Mouse (Mus musculus) CH12.LX (cell line): Measurements from ENCODE around the gene Baz2b. TPM values are rescaled to one million over a fixed set of nuclear protein-coding genes. Genes with fewer than 3 reads are reported as not detected.

ENCODE experiments used
- DNase-seq: peaks from one replicate; pipeline ENCODE4 v3.0.0-alpha.2; 2013; ENCODE audit errors: extremely low read depth
- H3K27ac ChIP-seq: 2 replicates; pipeline ENCODE4 v1.5.1; 2012; ENCODE audit warnings: low read depth, mild to moderate bottlenecking, control low read depth, moderate library complexity; ENCODE audit not compliant: insufficient read depth
- H3K27me3 ChIP-seq: replicated peaks from 2 replicates; pipeline ENCODE3; 2012; ENCODE audit warnings: inconsistent platforms
- H3K36me3 ChIP-seq, 2 experiments: replicated peaks in 1 of 2; 2 replicates each; pipeline versions ENCODE3 to v1.6.1; 2012; ENCODE audit warnings: inconsistent platforms in 1 of 2, low read length in 1 of 2, mild to moderate bottlenecking in 1 of 2, mixed read lengths in 1 of 2, moderate library complexity in 1 of 2; ENCODE audit not compliant: control insufficient read depth in 1 of 2, insufficient read depth in 1 of 2
- H3K4me1 ChIP-seq, 2 experiments: 2 replicates each; pipeline ENCODE4 v1.6.1; 2012; ENCODE audit warnings: inconsistent platforms in 1 of 2, moderate library complexity in 1 of 2; ENCODE audit not compliant: insufficient read depth in 2 of 2, control insufficient read depth in 1 of 2
- H3K4me2 ChIP-seq: 2 replicates; pipeline ENCODE4 v1.6.1; 2012; ENCODE audit warnings: low read depth, mild to moderate bottlenecking, control low read depth; ENCODE audit not compliant: poor library complexity, insufficient read depth, severe bottlenecking
- H3K4me3 ChIP-seq, 3 experiments: fragments of 150-350 bp in 1 of 3; sonication (generic) in 1 of 3; replicated peaks in 1 of 3; 2 replicates each; pipeline versions ENCODE3 to v1.5.1; 2011 to 2012; ENCODE audit warnings: low read depth in 2 of 3, low read length in 2 of 3, mild to moderate bottlenecking in 2 of 3, moderate library complexity in 2 of 3, control low read depth in 1 of 3, improper control_type of control experiment in 1 of 3, inconsistent platforms in 1 of 3, mixed read lengths in 1 of 3; ENCODE audit not compliant: poor library complexity in 1 of 3
- H3K79me2 ChIP-seq: replicated peaks from 2 replicates; pipeline ENCODE4 v1.6.1; 2012; ENCODE audit warnings: mild to moderate bottlenecking, moderate library complexity; ENCODE audit not compliant: control insufficient read depth, poor library complexity, insufficient read depth, severe bottlenecking; ENCODE audit errors: extremely low read depth
- H3K9ac ChIP-seq: 2 replicates; pipeline ENCODE4 v1.6.1; 2012; ENCODE audit warnings: low read depth, mild to moderate bottlenecking, control low read depth, moderate library complexity; ENCODE audit not compliant: insufficient read depth
- H3K9me3 ChIP-seq: replicated peaks from 2 replicates; pipeline ENCODE3; 2012; ENCODE audit warnings: low read length, inconsistent platforms, mixed read lengths
- CHD1 ChIP-seq: IDR thresholded peaks from 2 replicates; pipeline ENCODE4 v1.6.1; 2012; ENCODE audit warnings: low read depth, low read length, improper control_type of control experiment, inconsistent platforms
- CHD2 ChIP-seq: IDR thresholded peaks from 2 replicates; pipeline ENCODE4 v1.6.1; 2011; ENCODE audit warnings: low read length, improper control_type of control experiment
- CTCF ChIP-seq, 2 experiments: IDR thresholded peaks in 1 of 2; conservative IDR thresholded peaks in 1 of 2; 2 replicates each; pipeline ENCODE4 v1.5.1; 2011 to 2012; ENCODE audit warnings: low read depth in 2 of 2, low read length in 2 of 2, improper control_type of control experiment in 1 of 2, inconsistent platforms in 1 of 2, mild to moderate bottlenecking in 1 of 2, moderate library complexity in 1 of 2
- ELF1 ChIP-seq: IDR thresholded peaks from 2 replicates; pipeline ENCODE4 v1.6.1; 2014; ENCODE audit warnings: low read depth, mild to moderate bottlenecking, inconsistent platforms, low read length, improper control_type of control experiment
- ETS1 ChIP-seq: conservative IDR thresholded peaks from 2 replicates; pipeline ENCODE4 v1.6.1; 2012; ENCODE audit warnings: low read depth, mild to moderate bottlenecking, inconsistent platforms, low read length, improper control_type of control experiment, moderate library complexity
- GABPA ChIP-seq: IDR thresholded peaks from 2 replicates; pipeline ENCODE4 v1.6.1; 2012; ENCODE audit warnings: low read depth, low read length, improper control_type of control experiment, inconsistent platforms; ENCODE audit not compliant: insufficient replicate concordance
- HCFC1 ChIP-seq: IDR thresholded peaks from 2 replicates; pipeline ENCODE4 v1.6.1; 2012; ENCODE audit warnings: low read depth, mild to moderate bottlenecking, inconsistent platforms, low read length, improper control_type of control experiment
- KAT2A ChIP-seq: IDR thresholded peaks from 2 replicates; pipeline ENCODE4 v1.6.1; 2012; ENCODE audit warnings: low read length, improper control_type of control experiment, inconsistent platforms; ENCODE audit not compliant: insufficient replicate concordance
- MAFK ChIP-seq: IDR thresholded peaks from 2 replicates; pipeline ENCODE4 v1.6.1; 2011; ENCODE audit warnings: low read length, improper control_type of control experiment; ENCODE audit not compliant: insufficient replicate concordance
- NELFE ChIP-seq: IDR thresholded peaks from 2 replicates; pipeline ENCODE4 v1.6.1; 2011; ENCODE audit warnings: low read depth, low read length, improper control_type of control experiment
- NRF1 ChIP-seq: IDR thresholded peaks from 2 replicates; pipeline ENCODE4 v1.6.1; 2014; ENCODE audit warnings: low read depth, mild to moderate bottlenecking, inconsistent platforms, low read length, improper control_type of control experiment, moderate library complexity
- RAD21 ChIP-seq: IDR thresholded peaks from 2 replicates; pipeline ENCODE4 v1.6.1; 2011; ENCODE audit warnings: low read depth, mild to moderate bottlenecking, low read length, improper control_type of control experiment, moderate library complexity
- RCOR1 ChIP-seq: conservative IDR thresholded peaks from 2 replicates; pipeline ENCODE4 v1.6.1; 2012; ENCODE audit warnings: low read depth, mild to moderate bottlenecking, inconsistent platforms, low read length, improper control_type of control experiment
- SMC3 ChIP-seq: IDR thresholded peaks from 2 replicates; pipeline ENCODE4 v1.6.1; 2011; ENCODE audit warnings: low read depth, low read length, improper control_type of control experiment
- TCF12 ChIP-seq: IDR thresholded peaks from 2 replicates; pipeline ENCODE4 v1.6.1; 2014; ENCODE audit warnings: low read depth, mild to moderate bottlenecking, inconsistent platforms, low read length, improper control_type of control experiment
- ZC3H11A ChIP-seq: IDR thresholded peaks from 2 replicates; pipeline ENCODE4 v1.6.1; 2012; ENCODE audit warnings: low read depth, mild to moderate bottlenecking, inconsistent platforms, low read length, improper control_type of control experiment
- ZKSCAN1 ChIP-seq: IDR thresholded peaks from 2 replicates; pipeline ENCODE4 v1.6.1; 2012; ENCODE audit warnings: low read depth, inconsistent platforms, low read length, improper control_type of control experiment, borderline replicate concordance
- dilution Hi-C: fragments of 300-500 bp; cut with MboI; formaldehyde crosslinking; loops from 2 replicates; pipeline ENCODE4 v1.14.3; 2020; ENCODE audit warnings: low sequenced_read_pairs; ENCODE audit not compliant: extremely low pct_unique_long_range_greater_than_20kb, extremely low pct_ligation_motif_present
- in situ Hi-C: fragments of 300-500 bp; cut with MboI; formaldehyde crosslinking; loops from 3 replicates; pipeline ENCODE4 v1.14.3; 2019; ENCODE audit warnings: low sequenced_read_pairs, low pct_ligation_motif_present, low pct_unique_long_range_greater_than_20kb, mixed read lengths
- polyA plus RNA-seq: library from polyadenylated mRNA; unstranded; fragments of >175 nt; gene quantifications from 2 replicates; pipeline ENCODE4 v1.2.1, GENCODE M21; 2012; ENCODE audit warnings: low read depth; ENCODE audit not compliant: insufficient read length
- total RNA-seq, 2 experiments: library from RNA; depleted of rRNA; stranded (reverse); fragments of 300-350 nt in 1 of 2; fragments of >200 nt in 1 of 2; gene quantifications; 2 replicates each; pipeline ENCODE4 v1.2.3; 2012 to 2014

Gene Baz2b
- total and polyA plus RNA-seq, 3 experiments: 17.3 to 36.3 (median 31.9) TPM

- H3K9me3 ChIP-seq: no peaks in the 10 kb centered on the region
- no peak overlapping the region for H3K4me3 ChIP-seq
- H3K4me1 ChIP-seq: 0 out of 4 replicates have a peak, but pooled peaks cover 0 to 2% of the 10 kb centered on the region in 2 experiments
- H3K36me3 ChIP-seq: no peaks in the 10 kb centered on the region
- H3K4me2 ChIP-seq: no peak overlapping the region
- no peaks in the 10 kb centered on the region for H3K79me2 ChIP-seq
- TF ChIP-seq HCFC1 (no peak), GABPA (no peak), CHD2 (no peak), ZC3H11A (no peak), SMC3 (no peak), KAT2A (no peak), CHD1 (no peak), RAD21 (no peak)
- no peak for DNase-seq
- no peak overlapping the region for H3K27ac ChIP-seq
- no peaks in the 10 kb centered on the region for H3K27me3 ChIP-seq
- dilution Hi-C loops (no loop called here), in situ Hi-C loops (no loop called here)
- H3K9ac ChIP-seq: no peak overlapping the region
Measured at GRCm38 (mm10) chr2:60142281-60142680, 67.4 kb downstream of the Baz2b start.

GRCm38 (mm10) chr2:60138751-60139162 lies 70.9 kb downstream of the Baz2b start:
- no peak for DNase-seq
- no peaks in the 10 kb centered on the region for H3K27me3 ChIP-seq
- no peak for TF ChIP-seq ETS1
- TF ChIP-seq MAFK: no peak
- no peak for TF ChIP-seq NRF1
- TF ChIP-seq RAD21: no peak
- no peak for TF ChIP-seq RCOR1
- TF ChIP-seq ELF1: no peak
- TF ChIP-seq CTCF (conservative IDR thresholded peaks at IDR 0.05 in 1 of 2, IDR thresholded peaks at IDR 0.05 in 1 of 2; ENCODE audit: low read depth in 2 of 2, low read length in 2 of 2): no peak
- TF ChIP-seq ZKSCAN1: no peak
- TF ChIP-seq NELFE: no peak
- TF ChIP-seq TCF12: no peak
- no peak overlapping the region for H3K4me2 ChIP-seq
- dilution Hi-C loops: no loop called here
- no peak overlapping the region for H3K4me3 ChIP-seq
- H3K27ac ChIP-seq: no peak overlapping the region
- H3K4me1 ChIP-seq: peaks cover 5% of the 10 kb centered on the region in 2 experiments; a peak in 2 of 4 replicates
- in situ Hi-C loops: no loop called here
- H3K79me2 ChIP-seq: no peaks in the 10 kb centered on the region
- no peak overlapping the region for H3K9ac ChIP-seq
- H3K9me3 ChIP-seq: no peaks in the 10 kb centered on the region
- H3K36me3 ChIP-seq: no peaks in the 10 kb centered on the region
